Mouse (Mus musculus) v-Abl transformed pro-B cells (cell line): ENCODE measurements around the gene Slc12a5.

ENCODE experiments used
- in situ Hi-C, 2 experiments: fragments of 400-800 bp; cut with MboI; formaldehyde crosslinking; loops; one replicate each; pipeline ENCODE4 v1.15.1; 2025; ENCODE audit not compliant: unreplicated experiment in 2 of 2

The Slc12a5 gene

GRCm38 (mm10) chr2:164969348-164969781 is 8.8 kb downstream of the Slc12a5 start:
- in situ Hi-C loops = loop anchor here (10.0 to 25.0 kb wide), 3 partner anchors 305 to 518 kb away; partner anchors contain the start of gene Trp53rka (in 1 of the 2)

GRCm38 (mm10) chr2:164970631-164971196 is 10.1 kb downstream of the Slc12a5 start:
- in situ Hi-C loops = loop anchor here in 1 of 2 experiments (25.0 kb wide), 1 partner anchor 517 kb away; the partner anchor contains the start of gene Trp53rka

- in situ Hi-C loops = loop anchor here in 1 of 2 experiments (25.0 kb wide), 1 partner anchor 515 kb away; the partner anchor contains the start of gene Trp53rka
These were observed 12.0 kb downstream of the Slc12a5 start for GRCm38 (mm10) chr2:164972646-164973045.

GRCm38 (mm10) chr2:164975611-164976010 is 15.0 kb downstream of the Slc12a5 start:
- in situ Hi-C loops = no loop called here

- in situ Hi-C loops = no loop called here
These were observed 19.1 kb downstream of the Slc12a5 start for GRCm38 (mm10) chr2:164979749-164980148.

- in situ Hi-C loops = no loop called here
These were observed 25.4 kb downstream of the Slc12a5 start for GRCm38 (mm10) chr2:164985962-164986361.

GRCm38 (mm10) chr2:164986371-164987027 is 25.9 kb downstream of the Slc12a5 start:
- in situ Hi-C loops = no loop called here

GRCm38 (mm10) chr2:164988777-164989176 is 28.2 kb downstream of the Slc12a5 start:
- in situ Hi-C loops = no loop called here

GRCm38 (mm10) chr2:164991111-164991510 is 30.5 kb downstream of the Slc12a5 start:
- in situ Hi-C loops = no loop called here

GRCm38 (mm10) chr2:164991808-164992207 is 31.2 kb downstream of the Slc12a5 start:
- in situ Hi-C loops = no loop called here

GRCm38 (mm10) chr2:164994156-164994555 is 33.6 kb downstream of the Slc12a5 start:
- in situ Hi-C loops = no loop called here

- in situ Hi-C loops = no loop called here
These were observed 34.2 kb downstream of the Slc12a5 start for GRCm38 (mm10) chr2:164994659-164995428.

- in situ Hi-C loops = no loop called here
These were observed 35.4 kb downstream of the Slc12a5 start for GRCm38 (mm10) chr2:164995976-164996375.

GRCm38 (mm10) chr2:164996848-164997720 is 36.5 kb downstream of the Slc12a5 start:
- in situ Hi-C loops = no loop called here

- in situ Hi-C loops = no loop called here
These were observed 37.3 kb downstream of the Slc12a5 start for GRCm38 (mm10) chr2:164997721-164998428.

GRCm38 (mm10) chr2:165001958-165002357 is 41.4 kb downstream of the Slc12a5 start:
- in situ Hi-C loops = no loop called here

GRCm38 (mm10) chr2:165003108-165003507 is 42.5 kb downstream of the Slc12a5 start:
- in situ Hi-C loops = no loop called here

- in situ Hi-C loops = no loop called here
These were observed 43.6 kb downstream of the Slc12a5 start for GRCm38 (mm10) chr2:165004237-165004636.

GRCm38 (mm10) chr2:165006813-165007212 is 46.2 kb downstream of the Slc12a5 start:
- in situ Hi-C loops = no loop called here

GRCm38 (mm10) chr2:165007986-165008385 is 47.4 kb downstream of the Slc12a5 start:
- in situ Hi-C loops = no loop called here
